Mouse (Mus musculus) midbrain, embryonic 16.5 days (tissue): ENCODE measurements around the gene Zfp579. TPM values are rescaled to one million over a fixed set of nuclear protein-coding genes. Genes with fewer than 3 reads are reported as not detected.

Experiments used
- ATAC-seq: fragments of 200-750 bp; cut with Nextera tagmentation; 2 replicates; pipeline ENCODE4 v1.8.0; 2017; ENCODE audit warnings: moderate TSS enrichment
- H3K27ac ChIP-seq: fragments of 300-500 bp; sonication (generic); 2 replicates; pipeline ENCODE4 v1.5.1; 2014; ENCODE audit warnings: mild to moderate bottlenecking, low read length, mixed read lengths
- H3K27me3 ChIP-seq: fragments of 300-500 bp; sonication (generic); 2 replicates; pipeline ENCODE4 v1.6.1; 2014; ENCODE audit warnings: low read depth, low read length, mixed read lengths; ENCODE audit not compliant: control insufficient read depth, insufficient read depth
- H3K36me3 ChIP-seq: fragments of 300-500 bp; sonication (generic); 2 replicates; pipeline ENCODE4 v1.6.1; 2014; ENCODE audit warnings: mild to moderate bottlenecking, low read length, moderate library complexity, mixed read lengths; ENCODE audit not compliant: control insufficient read depth, insufficient read depth
- H3K4me1 ChIP-seq: fragments of 300-500 bp; sonication (generic); 2 replicates; pipeline ENCODE4 v1.6.1; 2014; ENCODE audit warnings: mild to moderate bottlenecking, low read length, mixed read lengths; ENCODE audit not compliant: control insufficient read depth, insufficient read depth
- H3K4me2 ChIP-seq: fragments of 300-500 bp; sonication (generic); 2 replicates; pipeline ENCODE4 v1.6.1; 2014; ENCODE audit warnings: mild to moderate bottlenecking, low read length, mixed read lengths
- H3K4me3 ChIP-seq: fragments of 300-500 bp; sonication (generic); 2 replicates; pipeline ENCODE4 v1.5.1; 2014; ENCODE audit warnings: low read depth, mild to moderate bottlenecking, low read length, moderate library complexity, mixed read lengths
- H3K9ac ChIP-seq: fragments of 300-500 bp; sonication (generic); 2 replicates; pipeline ENCODE4 v1.6.1; 2014; ENCODE audit warnings: low read depth, low read length, mixed read lengths
- H3K9me3 ChIP-seq: fragments of 300-500 bp; sonication (generic); replicated peaks from 2 replicates; pipeline ENCODE4 v1.6.1; 2014; ENCODE audit warnings: mild to moderate bottlenecking, low read length, mixed read lengths; ENCODE audit not compliant: control insufficient read depth, poor library complexity, severe bottlenecking
- WGBS: fragments of 180-500 bp; shearing (Covaris S2); extraction: QIAGEN DNeasy Blood & Tissue Kit; methylation state at CpG from one replicate; pipeline ENCODE4 v1.1.7; 2014; 5-methylcytosine and 5-hydroxymethylcytosine counted together
- polyA plus RNA-seq: library from polyadenylated mRNA; unstranded; fragments of >200 nt; fragmentation: Nextera tagmentation; extraction: Ambion mirVana; gene quantifications from 2 replicates; pipeline ENCODE4 v1.2.1, GENCODE M21; 2015

Gene Zfp579
- polyA plus RNA-seq, 1 experiment from 2014 or later: 56.3 TPM

GRCm38 (mm10) chr7:5017931-5018330, 22.0 kb upstream of the Zfp579 start:
- H3K27ac ChIP-seq: no peak overlapping the region
- no peak overlapping the region for H3K9ac ChIP-seq
- H3K9me3 ChIP-seq: no peaks in the 10 kb centered on the region
- H3K4me3 ChIP-seq: no peak overlapping the region
- ATAC-seq: no peak
- H3K36me3 ChIP-seq: no peaks in the 10 kb centered on the region; the same call in 1 of the 2 replicates
- H3K4me1 ChIP-seq: peaks cover 19% of the 10 kb centered on the region
- no peaks in the 10 kb centered on the region for H3K27me3 ChIP-seq
- H3K4me2 ChIP-seq: no peak overlapping the region
- WGBS: 98% methylated on average over 21 of the region's 21 CpGs

GRCm38 (mm10) chr7:5017352-5017751, 21.4 kb upstream of the Zfp579 start:
- Histone ChIP-seq H3K36me3 (peaks cover 5% of the 10 kb centered on the region; the same call in 1 of the 2 replicates), H3K9ac (no peak overlapping the region), H3K27ac (no peak overlapping the region), H3K4me2 (no peak overlapping the region), H3K4me3 (no peak overlapping the region), H3K27me3 (no peaks in the 10 kb centered on the region), H3K4me1 (peaks cover 19% of the 10 kb centered on the region), H3K9me3 (no peaks in the 10 kb centered on the region)
- WGBS: 91% methylated on average over 16 of the region's 16 CpGs
- no peak for ATAC-seq

- no peak overlapping the region for H3K9ac ChIP-seq
- H3K4me2 ChIP-seq: no peak overlapping the region
- no peaks in the 10 kb centered on the region for H3K9me3 ChIP-seq
- H3K4me3 ChIP-seq: no peak overlapping the region
- ATAC-seq: no peak
- no peaks in the 10 kb centered on the region for H3K27me3 ChIP-seq
- 100% methylated on average over 2 of the region's 2 CpGs for WGBS
- H3K27ac ChIP-seq: no peak overlapping the region
- H3K4me1 ChIP-seq: peaks cover 19% of the 10 kb centered on the region
- peaks cover 5% of the 10 kb centered on the region; the same call in 1 of the 2 replicates for H3K36me3 ChIP-seq
Observed at GRCm38 (mm10) chr7:5016920-5017319, 21.0 kb upstream of the Zfp579 start.

- Histone ChIP-seq H3K9me3 (no peaks in the 10 kb centered on the region), H3K36me3 (peaks cover 13% of the 10 kb centered on the region), H3K4me1 (peaks cover 13% of the 10 kb centered on the region), H3K27ac (peak overlapping the region; percentile 97), H3K9ac (peak overlapping the region; percentile 74), H3K27me3 (no peaks in the 10 kb centered on the region), H3K4me3 (peak overlapping the region; percentile 79), H3K4me2 (peak overlapping the region; percentile 67)
- WGBS: 66% methylated on average over 3 of the region's 3 CpGs
- no peak for ATAC-seq
Observed at GRCm38 (mm10) chr7:5016057-5016456, 20.1 kb upstream of the Zfp579 start.

- Histone ChIP-seq H3K4me2 (peak within 1 kb of the TSS; percentile 67), H3K4me1 (peaks cover 10% of the 10 kb centered on the region), H3K36me3 (peaks cover 13% of the 10 kb centered on the region), H3K9ac (peak within 1 kb of the TSS; percentile 74), H3K9me3 (no peaks in the 10 kb centered on the region), H3K27me3 (no peaks in the 10 kb centered on the region), H3K27ac (peak within 1 kb of the TSS; percentile 97), H3K4me3 (peak within 1 kb of the TSS; percentile 79)
- ATAC-seq: peak; percentile 78
- under 1% methylated on average over 49 of the region's 76 CpGs for WGBS
Observed at GRCm38 (mm10) chr7:5015118-5016001, 19.4 kb upstream of the Zfp579 start, which contains the start of gene Gm44973. Gm44973 (plus strand) TSS chr7:5015496.

GRCm38 (mm10) chr7:5014251-5015117, 18.5 kb upstream of the Zfp579 start, which contains the start of the genes Zfp524 and Fiz1:
Zfp524 (plus strand) TSS chr7:5014415.
Fiz1 (minus strand) TSS chr7:5014697.
- peaks cover 10% of the 10 kb centered on the region for H3K4me1 ChIP-seq
- under 1% methylated on average over 41 of the region's 42 CpGs for WGBS
- H3K27ac ChIP-seq: peak within 1 kb of the TSS; percentile 97
- peak within 1 kb of the TSS; percentile 74 for H3K9ac ChIP-seq
- H3K36me3 ChIP-seq: peaks cover 16% of the 10 kb centered on the region
- no peaks in the 10 kb centered on the region for H3K27me3 ChIP-seq
- H3K9me3 ChIP-seq: no peaks in the 10 kb centered on the region
- peak within 1 kb of the TSS; percentile 67 for H3K4me2 ChIP-seq
- peak within 1 kb of the TSS; percentile 79 for H3K4me3 ChIP-seq
- peak; percentile 84 for ATAC-seq

- Histone ChIP-seq H3K4me1 (peaks cover 10% of the 10 kb centered on the region), H3K4me3 (no peak overlapping the region), H3K36me3 (peaks cover 30% of the 10 kb centered on the region), H3K9me3 (no peaks in the 10 kb centered on the region), H3K27ac (no peak overlapping the region), H3K4me2 (no peak overlapping the region), H3K9ac (no peak overlapping the region), H3K27me3 (no peaks in the 10 kb centered on the region)
- WGBS: 92% methylated on average over 27 of the region's 27 CpGs
- ATAC-seq: no peak
Observed at GRCm38 (mm10) chr7:5012681-5013513, 16.9 kb upstream of the Zfp579 start.

GRCm38 (mm10) chr7:5008229-5008628, 12.3 kb upstream of the Zfp579 start:
- ATAC-seq: no peak
- Histone ChIP-seq H3K36me3 (peaks cover 42% of the 10 kb centered on the region), H3K27me3 (no peaks in the 10 kb centered on the region), H3K9me3 (no peaks in the 10 kb centered on the region), H3K27ac (no peak overlapping the region), H3K4me1 (0 out of 2 replicates have a peak, but pooled peaks cover 1% of the 10 kb centered on the region), H3K4me3 (no peak overlapping the region), H3K4me2 (no peak overlapping the region), H3K9ac (no peak overlapping the region)
- WGBS: 95% methylated on average over 26 of the region's 26 CpGs
